Mouse (Mus musculus) R1 (cell line): ENCODE measurements at regions not wholly inside any gene's neighbourhood (a gene's known extent, or its start where the extent isn't known, plus 50 kb on each side); places are given as distances from the start of the nearest gene placed in this dataset.

ENCODE experiments used
- DNase-seq: peaks from one replicate; pipeline ENCODE4 v3.0.0-alpha.2; 2018; ENCODE audit warnings: low read depth, low spot score

- no peak for DNase-seq
These were observed 112.0 kb downstream of the Gm19410 start for GRCm38 (mm10) chr8:35877581-35877980.

- DNase-seq = peak; percentile 67
These were observed 116.2 kb downstream of the Gm19410 start for GRCm38 (mm10) chr8:35881810-35882209.

- DNase-seq = peak; percentile 34
These were observed 117.3 kb downstream of the Gm19410 start for GRCm38 (mm10) chr8:35882638-35883455.

GRCm38 (mm10) chr8:35883456-35883780 lies 117.8 kb downstream of the Gm19410 start:
- DNase-seq = no peak

GRCm38 (mm10) chr8:35884545-35884944 lies 119.0 kb downstream of the Gm19410 start:
- no peak for DNase-seq

- no peak for DNase-seq
These were observed 124.5 kb downstream of the Gm19410 start for GRCm38 (mm10) chr8:35890083-35890482.

- DNase-seq = no peak
These were observed 126.2 kb downstream of the Gm19410 start for GRCm38 (mm10) chr8:35891769-35892168.

- no peak for DNase-seq
These were observed 132.9 kb downstream of the Gm19410 start for GRCm38 (mm10) chr8:35898493-35898892.

GRCm38 (mm10) chr8:35901490-35901889 lies 135.9 kb downstream of the Gm19410 start:
- DNase-seq = no peak

GRCm38 (mm10) chr8:35904711-35905450 lies 139.3 kb downstream of the Gm19410 start:
- no peak for DNase-seq

- no peak for DNase-seq
These were observed 142.4 kb downstream of the Gm19410 start for GRCm38 (mm10) chr8:35907998-35908397.

GRCm38 (mm10) chr8:35912264-35912663 lies 146.7 kb downstream of the Gm19410 start:
- no peak for DNase-seq

GRCm38 (mm10) chr8:35915878-35916518 lies 150.4 kb downstream of the Gm19410 start:
- DNase-seq = no peak

- DNase-seq = no peak
These were observed 152.0 kb downstream of the Gm19410 start for GRCm38 (mm10) chr8:35917573-35917972.

- no peak for DNase-seq
These were observed 153.9 kb downstream of the Gm19410 start for GRCm38 (mm10) chr8:35919451-35919850.

GRCm38 (mm10) chr8:35919859-35920675 lies 154.5 kb downstream of the Gm19410 start:
- no peak for DNase-seq

GRCm38 (mm10) chr8:35924026-35924425 lies 158.4 kb downstream of the Gm19410 start:
- no peak for DNase-seq

- DNase-seq = no peak
These were observed 161.8 kb downstream of the Gm19410 start for GRCm38 (mm10) chr8:35927408-35927871.

- DNase-seq = peak; percentile 71
These were observed 164.7 kb downstream of the Gm19410 start for GRCm38 (mm10) chr8:35930291-35930690.

GRCm38 (mm10) chr8:35933186-35934114 lies 167.9 kb downstream of the Gm19410 start:
- DNase-seq = no peak
